In the genomic region with DNA sequence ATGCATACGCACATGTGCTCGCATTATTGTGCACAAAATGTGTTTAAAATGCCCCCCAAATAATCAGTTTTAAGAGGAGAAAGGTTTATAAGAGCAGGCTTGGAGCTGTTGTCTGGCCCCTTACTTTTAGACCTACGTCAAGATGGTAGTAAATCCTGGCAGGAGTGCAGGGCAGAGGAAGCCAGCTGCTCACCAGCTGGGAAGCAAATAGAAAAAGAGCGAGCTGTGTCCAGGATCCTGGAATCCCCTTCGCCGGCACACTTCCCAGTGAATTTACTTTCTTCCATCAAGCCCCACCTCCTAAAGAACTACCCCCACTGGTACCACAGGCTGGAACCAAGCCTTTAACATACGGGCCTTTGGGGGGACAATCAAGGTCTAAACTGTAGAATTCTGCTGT, we compare ENCODE assay signal across 30 mouse cellular contexts. TPM values are rescaled to one million over a fixed set of nuclear protein-coding genes. Genes with fewer than 3 reads are reported as not detected.
DNase-seq lines count a peak whose midpoint lies in the region; ATAC-seq and TF ChIP-seq lines count a peak whose summit lies in the region.
"Had no signal": no experiment of that assay in that cellular context is flagged by ENCODE, and none has a peak within 500 bp of the region (broad histone marks: within the 10 kb centered on the region; RNA-seq: fewer than 3 reads in every experiment).

No protein-coding gene starts in this region.

- peak overlapping the region; percentile 35; the same call in 1 of the 2 replicates for H3K27ac ChIP-seq in heart, embryonic 11.5 days (ENCODE audit: low read depth, low read length)
- peak overlapping the region; percentile 81 for H3K27ac ChIP-seq in heart, embryonic 16.5 days (ENCODE audit: low read length)
- H3K27ac ChIP-seq in lung, embryonic 14.5 days (ENCODE audit: low read depth), result no peak overlapping the region

- no peak for DNase-seq in heart, adult 9 months (ENCODE audit: low spot score in 2 of 2)
- no peak for DNase-seq in heart, adult 18-20 months
- peak; percentile 17 for DNase-seq in lung, embryonic 14.5 days
- no peak for DNase-seq in lung, adult 18-20 months
- DNase-seq in right cerebral cortex, postnatal 14 days, result no peak
- DNase-seq: adrenal gland, postnatal 25 days; cerebellum, adult 11-12 months; gastrocnemius, postnatal 10 days; kidney, adult 2 months; kidney, postnatal 4 days; lung, postnatal 14 days; midbrain, embryonic 14.5 days; thymus, postnatal 4 days had no signal

- no peaks in the 10 kb centered on the region for H3K27me3 ChIP-seq in heart, embryonic 11.5 days (ENCODE audit: control insufficient read depth, insufficient read depth, low read length)
- no peaks in the 10 kb centered on the region for H3K27me3 ChIP-seq in heart, embryonic 16.5 days (ENCODE audit: control insufficient read depth, insufficient read depth, low read length)
- no peaks in the 10 kb centered on the region for H3K27me3 ChIP-seq in lung, embryonic 14.5 days (ENCODE audit: insufficient read depth, low read length)

- no peak overlapping the region for H3K4me3 ChIP-seq in heart, embryonic 11.5 days (ENCODE audit: low read depth, low read length)
- H3K4me3 ChIP-seq in heart, embryonic 16.5 days (ENCODE audit: low read length), result no peak overlapping the region
- H3K4me3 ChIP-seq in lung, embryonic 14.5 days (ENCODE audit: low read depth, low read length), result no peak overlapping the region
- H3K4me3 ChIP-seq: erythroblast, embryonic 14.5 days had no signal

- WGBS in heart, embryonic 11.5 days (ENCODE audit: insufficient replicate concordance), result 77% methylated on average over 7 of the region's 7 CpGs
- 62% methylated on average over 7 of the region's 7 CpGs for WGBS in heart, embryonic 16.5 days
- 60% methylated on average over 7 of the region's 7 CpGs for WGBS in lung, embryonic 14.5 days

- H3K4me2 ChIP-seq in heart, embryonic 11.5 days, result no peak overlapping the region
- H3K4me2 ChIP-seq in heart, embryonic 16.5 days (ENCODE audit: low read depth, low read length), result peak overlapping the region; percentile 36; the same call in 1 of the 2 replicates
- no peak overlapping the region for H3K4me2 ChIP-seq in lung, embryonic 14.5 days
- H3K4me2 ChIP-seq: liver, embryonic 11.5 days had no signal

- peaks cover 13% of the 10 kb centered on the region for H3K4me1 ChIP-seq in heart, embryonic 11.5 days (ENCODE audit: control insufficient read depth, insufficient read depth, low read length)
- peaks cover 19% of the 10 kb centered on the region for H3K4me1 ChIP-seq in heart, embryonic 16.5 days (ENCODE audit: control insufficient read depth, insufficient read depth, low read length)
- no peaks in the 10 kb centered on the region for H3K4me1 ChIP-seq in lung, embryonic 14.5 days (ENCODE audit: insufficient read depth)

- no peak for TF ChIP-seq CTCF in lung, embryonic 14.5 days (IDR thresholded peaks at IDR 0.05; ENCODE audit: low read depth)

- H3K9ac ChIP-seq in heart, embryonic 11.5 days (ENCODE audit: low read depth, low read length), result no peak overlapping the region
- no peak overlapping the region for H3K9ac ChIP-seq in heart, embryonic 16.5 days (ENCODE audit: low read length)
- no peak overlapping the region for H3K9ac ChIP-seq in lung, embryonic 14.5 days

- ATAC-seq in heart, embryonic 11.5 days (replicated peaks; ENCODE audit: insufficient number of reproducible peaks, low FRiP score, low TSS enrichment), result no peak
- no peak for ATAC-seq in heart, embryonic 16.5 days (replicated peaks; ENCODE audit: extremely low read depth, insufficient read depth, low FRiP score)
- no peak for ATAC-seq in lung, embryonic 14.5 days (ENCODE audit: insufficient read depth)
- ATAC-seq: CD4-positive, CD25-positive, alpha-beta regulatory T cell, adult 4 months; forebrain, embryonic 16.5 days; hindbrain, embryonic 16.5 days had no signal

- peaks cover 3% of the 10 kb centered on the region; the same call in 1 of the 2 replicates for H3K36me3 ChIP-seq in heart, embryonic 11.5 days (ENCODE audit: control insufficient read depth, insufficient read depth, low read length)
- H3K36me3 ChIP-seq in heart, embryonic 16.5 days (ENCODE audit: control insufficient read depth, insufficient read depth), result peaks cover 23% of the 10 kb centered on the region
- no peaks in the 10 kb centered on the region for H3K36me3 ChIP-seq in lung, embryonic 14.5 days (ENCODE audit: insufficient read depth)

- H3K9me3 ChIP-seq in heart, embryonic 11.5 days (replicated peaks; ENCODE audit: control insufficient read depth, low read length), result no peaks in the 10 kb centered on the region
- no peaks in the 10 kb centered on the region; the same call in 1 of the 2 replicates for H3K9me3 ChIP-seq in heart, embryonic 16.5 days (replicated peaks; ENCODE audit: control insufficient read depth, low read length)
- H3K9me3 ChIP-seq in lung, embryonic 14.5 days (ENCODE audit: low read depth, low read length), result no peaks in the 10 kb centered on the region

RNA-seq across cellular contexts. Expression of a gene that starts 30.6 kb away (rescaled TPM):
- 60.2 and 65.1 TPM in 2 replicates for polyA plus RNA-seq in heart, embryonic 11.5 days (2014; fragmentation: Nextera tagmentation; extraction: Ambion mirVana)
- polyA plus RNA-seq in heart, embryonic 16.5 days (2015; fragmentation: Nextera tagmentation; extraction: Ambion mirVana), result 61.5 and 69.2 TPM in 2 replicates
- total RNA-seq in heart, adult 18-20 months (2021), result 10 to 100 TPM; 60.6 to 63.9 TPM
- 45.5 and 49.0 TPM in 2 replicates for polyA plus RNA-seq in lung, embryonic 14.5 days (2014; fragmentation: Nextera tagmentation; extraction: Ambion mirVana)

RNA-seq across cellular contexts. Expression of a gene that starts 41.2 kb away (rescaled TPM):
- 1.4 TPM in 1 of 2 replicates, not detected in the other for polyA plus RNA-seq in heart, embryonic 11.5 days (2014; fragmentation: Nextera tagmentation; extraction: Ambion mirVana)
- polyA plus RNA-seq in heart, embryonic 16.5 days (2015; fragmentation: Nextera tagmentation; extraction: Ambion mirVana), result 0.49 and 1.8 TPM in 2 replicates
- not detected for total RNA-seq in heart, adult 18-20 months (2021)
- polyA plus RNA-seq in lung, embryonic 14.5 days (2014; fragmentation: Nextera tagmentation; extraction: Ambion mirVana), result not detected in 2 replicates
- total RNA-seq: adrenal gland, adult 18-20 months; adrenal gland, postnatal 25 days; layer of hippocampus, adult 8-10 months; layer of hippocampus, postnatal 25 days; left cerebral cortex, adult 8-10 months; monocyte, adult 5-6 weeks had no signal
- polyA plus RNA-seq: CD4-positive, CD25-positive, alpha-beta regulatory T cell, adult 4 months; cortical plate, adult 2 months; embryonic facial prominence, embryonic 14.5 days; forebrain, embryonic 11.5 days; forebrain, embryonic 16.5 days; hindbrain, embryonic 11.5 days; hindbrain, embryonic 16.5 days; midbrain, embryonic 14.5 days; neural tube, embryonic 14.5 days had no signal
